In genomic region chr5:124241686-124242444, GRCm38 (mm10) we compare ENCODE assay signal across 9 mouse cellular contexts. TPM values are rescaled to one million over a fixed set of nuclear protein-coding genes. Genes with fewer than 3 reads are reported as not detected.
DNase-seq lines count a peak whose midpoint lies in the region; ATAC-seq and TF ChIP-seq lines count a peak whose summit lies in the region.
"Had no signal": no experiment of that assay in that cellular context is flagged by ENCODE, and none has a peak within 500 bp of the region (broad histone marks: within the 10 kb centered on the region; RNA-seq: fewer than 3 reads in every experiment).

No protein-coding gene starts in this region.

- peaks cover 14% of the 10 kb centered on the region for H3K4me1 ChIP-seq in lung, embryonic 15.5 days
- peaks cover 40% of the 10 kb centered on the region for H3K4me1 ChIP-seq in heart, embryonic 16.5 days (ENCODE audit: control insufficient read depth, insufficient read depth, low read length)
- peaks cover 14% of the 10 kb centered on the region for H3K4me1 ChIP-seq in midbrain, embryonic 16.5 days (ENCODE audit: control insufficient read depth, insufficient read depth, low read length)

- no peak for ATAC-seq in lung, embryonic 15.5 days (ENCODE audit: borderline replicate concordance, extremely low read depth, low FRiP score, low TSS enrichment)
- ATAC-seq in heart, embryonic 16.5 days (replicated peaks; ENCODE audit: extremely low read depth, insufficient read depth, low FRiP score), result no peak
- ATAC-seq in midbrain, embryonic 16.5 days, result peak; percentile 42; the same call in 1 of the 2 replicates

- no peak overlapping the region for H3K4me2 ChIP-seq in lung, embryonic 15.5 days
- H3K4me2 ChIP-seq in heart, embryonic 16.5 days (ENCODE audit: low read depth, low read length), result peak overlapping the region; percentile 15
- 0 out of 2 replicates have a peak overlapping the region, but pooled peaks have one; percentile 34 for H3K4me2 ChIP-seq in midbrain, embryonic 16.5 days (ENCODE audit: low read length)
- H3K4me2 ChIP-seq: liver, embryonic 13.5 days had no signal

- H3K4me3 ChIP-seq in gastrocnemius, adult 2 months, result no peak overlapping the region
- no peak overlapping the region for H3K4me3 ChIP-seq in lung, embryonic 15.5 days
- no peak overlapping the region for H3K4me3 ChIP-seq in heart, embryonic 16.5 days (ENCODE audit: low read length)
- H3K4me3 ChIP-seq in midbrain, embryonic 16.5 days (ENCODE audit: low read depth, low read length), result no peak overlapping the region
- H3K4me3 ChIP-seq: liver, embryonic 13.5 days had no signal

- H3K36me3 ChIP-seq in lung, embryonic 15.5 days, result peaks cover 11% of the 10 kb centered on the region
- H3K36me3 ChIP-seq in heart, embryonic 16.5 days (ENCODE audit: control insufficient read depth, insufficient read depth), result peaks cover 20% of the 10 kb centered on the region
- no peaks in the 10 kb centered on the region for H3K36me3 ChIP-seq in midbrain, embryonic 16.5 days (ENCODE audit: control insufficient read depth, insufficient read depth, low read length)

- intact Hi-C loops in gastrocnemius, adult 2 months (cut with DNase I), result loop anchor here (2.0 kb wide), 1 partner anchor 19 kb away; no protein-coding TSS in a partner anchor

- H3K9ac ChIP-seq in lung, embryonic 15.5 days, result no peak overlapping the region
- peak overlapping the region; percentile 31 for H3K9ac ChIP-seq in heart, embryonic 16.5 days (ENCODE audit: low read length)
- no peak overlapping the region for H3K9ac ChIP-seq in midbrain, embryonic 16.5 days (ENCODE audit: low read depth, low read length)
- H3K9ac ChIP-seq: liver, embryonic 13.5 days had no signal

- H3K27me3 ChIP-seq in lung, embryonic 15.5 days, result no peaks in the 10 kb centered on the region
- H3K27me3 ChIP-seq in heart, embryonic 16.5 days (ENCODE audit: control insufficient read depth, insufficient read depth, low read length), result no peaks in the 10 kb centered on the region
- no peaks in the 10 kb centered on the region for H3K27me3 ChIP-seq in midbrain, embryonic 16.5 days (ENCODE audit: control insufficient read depth, insufficient read depth, low read depth, low read length)
- H3K27me3 ChIP-seq: liver, embryonic 13.5 days had no signal

- no peak for TF ChIP-seq CTCF in gastrocnemius, adult 2 months (IDR thresholded peaks at IDR 0.05)

- H3K9me3 ChIP-seq in lung, embryonic 15.5 days, result no peaks in the 10 kb centered on the region
- no peaks in the 10 kb centered on the region for H3K9me3 ChIP-seq in heart, embryonic 16.5 days (replicated peaks; ENCODE audit: control insufficient read depth, low read length)
- no peaks in the 10 kb centered on the region for H3K9me3 ChIP-seq in midbrain, embryonic 16.5 days (replicated peaks; ENCODE audit: control insufficient read depth, low read length, poor library complexity, severe bottlenecking)
- H3K9me3 ChIP-seq: liver, embryonic 13.5 days had no signal

- 39% methylated on average over 10 of the region's 10 CpGs for WGBS in lung, embryonic 15.5 days
- WGBS in heart, embryonic 16.5 days, result 40% methylated on average over 10 of the region's 10 CpGs
- 30% methylated on average over 10 of the region's 10 CpGs for WGBS in midbrain, embryonic 16.5 days

- H3K27ac ChIP-seq in gastrocnemius, adult 2 months, result peak overlapping the region; percentile 73
- H3K27ac ChIP-seq in lung, embryonic 15.5 days, result peak overlapping the region; percentile 23; the same call in 1 of the 2 replicates
- peak overlapping the region; percentile 67 for H3K27ac ChIP-seq in heart, embryonic 16.5 days (ENCODE audit: low read length)
- peak overlapping the region; percentile 12; the same call in 1 of the 2 replicates for H3K27ac ChIP-seq in midbrain, embryonic 16.5 days (ENCODE audit: low read length)
- H3K27ac ChIP-seq: liver, embryonic 13.5 days had no signal

- no peak for DNase-seq in gastrocnemius, adult 2 months
- DNase-seq in gastrocnemius, postnatal 10 days, result no peak
- DNase-seq in lung, postnatal 25 days (ENCODE audit: low spot score), result no peak
- no peak for DNase-seq in B cell, adult 2 months
- DNase-seq in cerebellum, adult 11 months, result no peak
- DNase-seq: liver, embryonic 13.5 days had no signal

RNA-seq across cellular contexts. Expression of gene Pitpnm2, which starts 7.7 kb away (rescaled TPM):
- total RNA-seq in gastrocnemius, adult 2 months (2021), result 10 to 100 TPM; 18.1 to 28.4 TPM
- total RNA-seq in gastrocnemius, postnatal 10 days (2021), result 10 to 100 TPM; 20.8 to 25.4 TPM
- 6.2 and 6.7 TPM in 2 replicates for polyA plus RNA-seq in lung, embryonic 15.5 days (2015; fragmentation: Nextera tagmentation; extraction: Ambion mirVana)
- 6.9 and 7.3 TPM in 2 replicates for polyA plus RNA-seq in heart, embryonic 16.5 days (2015; fragmentation: Nextera tagmentation; extraction: Ambion mirVana)
- polyA plus RNA-seq in midbrain, embryonic 16.5 days (2015; fragmentation: Nextera tagmentation; extraction: Ambion mirVana), result 9.6 and 10.9 TPM in 2 replicates

Comparison
In these comparisons a context has a peak if more than half of its experiments do, and no peak if none do; other contexts are left out.
1. H3K27ac ChIP-seq: peak in every context shown above with its lines; median percentile 73 in gastrocnemius, adult 2 months; 67 in heart, embryonic 16.5 days; 23 in lung, embryonic 15.5 days; 12 in midbrain, embryonic 16.5 days.